Mouse (Mus musculus): ENCODE measurements at regions not wholly inside any gene's neighbourhood (a gene's known extent, or its start where the extent isn't known, plus 50 kb on each side); places are given as distances from the start of the nearest gene placed in this dataset.

- DNase-seq (ENCODE audit: low spot score in 2 of 2) = no peak
Measured at GRCm38 (mm10) chr9:94267243-94267642, 270.6 kb downstream of the 1190002N15Rik start.

GRCm38 (mm10) chr9:94239479-94240241 lies 298.2 kb downstream of the 1190002N15Rik start:
- no peak for DNase-seq (ENCODE audit: low spot score in 2 of 2)

GRCm38 (mm10) chr9:94238565-94238964 lies 299.3 kb downstream of the 1190002N15Rik start:
- no peak for DNase-seq (ENCODE audit: low spot score in 2 of 2)

GRCm38 (mm10) chr9:94229537-94229936 lies 308.3 kb downstream of the 1190002N15Rik start:
- DNase-seq (ENCODE audit: low spot score in 2 of 2) = no peak

GRCm38 (mm10) chr9:94219116-94219515 lies 318.8 kb downstream of the 1190002N15Rik start:
- no peak for DNase-seq (ENCODE audit: low spot score in 2 of 2)

- no peak for DNase-seq (ENCODE audit: low spot score in 2 of 2)
Measured at GRCm38 (mm10) chr9:94216414-94217279, 321.2 kb downstream of the 1190002N15Rik start.

GRCm38 (mm10) chr9:94210467-94211249 lies 327.2 kb downstream of the 1190002N15Rik start:
- DNase-seq (ENCODE audit: low spot score in 2 of 2) = no peak

GRCm38 (mm10) chr9:94208987-94209386 lies 328.9 kb downstream of the 1190002N15Rik start:
- no peak for DNase-seq (ENCODE audit: low spot score in 2 of 2)

- DNase-seq (ENCODE audit: low spot score in 2 of 2) = no peak
Measured at GRCm38 (mm10) chr9:94200892-94201291, 337.0 kb downstream of the 1190002N15Rik start.

- DNase-seq (ENCODE audit: low spot score in 2 of 2) = no peak
Measured at GRCm38 (mm10) chr9:94199864-94200263, 338.0 kb downstream of the 1190002N15Rik start.

- no peak for DNase-seq (ENCODE audit: low spot score in 2 of 2)
Measured at GRCm38 (mm10) chr9:94191083-94191482, 346.8 kb downstream of the 1190002N15Rik start.

- no peak for DNase-seq (ENCODE audit: low spot score in 2 of 2)
Measured at GRCm38 (mm10) chr9:94189872-94190800, 347.7 kb downstream of the 1190002N15Rik start.

GRCm38 (mm10) chr9:94188124-94188523 lies 349.8 kb downstream of the 1190002N15Rik start:
- DNase-seq (ENCODE audit: low spot score in 2 of 2) = no peak

- DNase-seq (ENCODE audit: low spot score in 2 of 2) = no peak
Measured at GRCm38 (mm10) chr9:94169905-94170612, 367.8 kb downstream of the 1190002N15Rik start.

- no peak for DNase-seq (ENCODE audit: low spot score in 2 of 2)
Measured at GRCm38 (mm10) chr9:94163671-94164070, 374.2 kb downstream of the 1190002N15Rik start.

GRCm38 (mm10) chr9:94155581-94155980 lies 382.3 kb downstream of the 1190002N15Rik start:
- DNase-seq (ENCODE audit: low spot score in 2 of 2) = no peak

- no peak for DNase-seq (ENCODE audit: low spot score in 2 of 2)
Measured at GRCm38 (mm10) chr9:94148474-94148873, 389.4 kb downstream of the 1190002N15Rik start.

GRCm38 (mm10) chr9:94146787-94147186 lies 391.1 kb downstream of the 1190002N15Rik start:
- no peak for DNase-seq (ENCODE audit: low spot score in 2 of 2)

- DNase-seq (ENCODE audit: low spot score in 2 of 2) = no peak
Measured at GRCm38 (mm10) chr9:94136444-94136843, 401.4 kb downstream of the 1190002N15Rik start.

GRCm38 (mm10) chr9:94133682-94134081 lies 404.2 kb downstream of the 1190002N15Rik start:
- DNase-seq (ENCODE audit: low spot score in 2 of 2) = no peak
